Mouse (Mus musculus): Measurements from ENCODE around the gene Mob1b.

Mob1b gene

DNA sequence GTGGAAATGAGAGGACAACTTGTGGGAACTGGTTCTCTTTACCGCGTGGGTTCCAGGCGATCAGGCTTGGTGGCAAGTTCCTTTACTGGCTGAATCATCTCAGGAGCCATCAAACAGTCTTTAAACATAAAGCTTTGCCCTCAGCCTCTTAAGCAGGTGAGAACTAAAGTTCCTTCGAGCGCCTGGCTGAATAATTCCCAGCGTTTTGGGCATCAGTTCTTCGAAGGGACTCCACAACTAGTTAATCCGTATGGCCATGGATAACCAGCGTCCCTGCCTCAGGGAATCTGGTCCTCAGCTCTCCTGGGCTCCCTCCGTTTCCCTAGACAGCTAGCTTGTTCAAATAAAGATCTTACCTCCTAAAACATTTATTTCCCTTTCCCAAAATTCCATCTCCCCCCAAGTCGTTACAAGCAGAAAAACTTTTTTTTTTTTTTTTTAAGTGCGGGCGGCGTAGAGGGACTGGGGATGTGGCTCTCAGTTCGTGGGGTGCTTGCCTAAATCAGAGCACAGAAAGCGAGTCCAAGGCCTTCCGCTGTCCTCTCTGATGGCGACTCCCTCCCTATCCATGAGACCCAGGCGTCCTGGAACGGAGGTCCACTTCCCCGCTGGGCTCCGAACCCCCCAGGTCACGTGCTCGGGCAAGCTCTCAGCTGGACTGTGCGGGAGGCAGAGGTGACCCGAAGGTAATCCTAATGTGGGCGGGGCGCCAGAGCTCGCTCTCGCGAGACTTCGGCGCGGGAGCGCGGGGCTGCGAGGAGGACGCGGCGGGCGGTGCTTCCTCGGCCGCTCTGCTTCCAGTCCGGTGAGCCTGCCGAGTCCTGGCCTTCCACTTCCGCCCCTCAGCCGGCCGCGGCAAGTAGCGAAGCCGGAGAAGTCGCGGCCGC lies at the start of gene Mob1b:
TSS of gene Mob1b (plus strand) at position 740 of the 887 bp plus-strand sequence.
- Histone ChIP-seq H3K36me3 (ENCODE audit: control insufficient read depth, insufficient read depth, low read length, poor library complexity, severe bottlenecking) (no peaks in the 10 kb centered on the region), H3K27me3 (ENCODE audit: control insufficient read depth, insufficient read depth, low read length, poor library complexity, severe bottlenecking) (no peaks in the 10 kb centered on the region)
- DNase-seq (ENCODE audit: low read depth, low spot score): peak; percentile 95

DNA sequence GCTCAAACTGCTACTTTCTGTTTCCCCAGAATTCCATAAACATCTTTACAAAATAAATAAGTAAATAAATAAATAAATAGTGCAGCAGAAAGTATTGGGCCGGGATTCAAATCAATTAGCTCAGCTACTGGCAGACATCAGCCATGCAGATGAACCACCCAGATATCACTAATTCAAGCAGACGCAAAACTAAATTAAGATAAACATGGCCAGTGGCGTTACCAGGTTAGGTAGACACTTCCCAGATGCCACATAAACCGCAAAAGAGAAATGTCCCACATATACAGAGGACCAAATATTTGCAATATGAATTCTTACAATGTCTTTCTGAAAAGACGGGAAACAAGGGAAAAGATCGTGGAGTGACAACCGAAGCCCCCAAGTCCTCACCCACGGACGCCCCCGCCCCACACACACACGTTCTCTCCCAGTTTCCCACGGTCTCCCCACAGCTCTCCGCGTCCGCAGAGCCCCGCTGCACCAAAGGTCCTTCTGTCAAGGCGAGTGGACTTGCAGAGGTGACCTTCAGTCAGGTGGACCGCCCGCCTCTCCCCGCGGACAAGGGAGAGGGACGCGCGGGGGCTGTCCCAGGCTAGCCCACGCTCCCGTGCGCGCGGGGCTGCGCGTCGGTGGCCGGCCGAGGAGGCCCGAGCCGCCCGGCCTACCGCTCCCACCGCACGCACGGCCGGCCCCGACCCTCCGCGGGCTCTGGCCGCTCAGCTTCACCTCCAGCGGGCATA lies 45.8 kb upstream of the Mob1b start:
- DNase-seq (ENCODE audit: low read depth, low spot score): peak; percentile 9
- H3K36me3 ChIP-seq (ENCODE audit: control insufficient read depth, insufficient read depth, low read length, poor library complexity, severe bottlenecking): 0 out of 2 replicates have a peak, but pooled peaks cover 5% of the 10 kb centered on the region
- H3K27me3 ChIP-seq (ENCODE audit: control insufficient read depth, insufficient read depth, low read length, poor library complexity, severe bottlenecking): no peaks in the 10 kb centered on the region

DNA sequence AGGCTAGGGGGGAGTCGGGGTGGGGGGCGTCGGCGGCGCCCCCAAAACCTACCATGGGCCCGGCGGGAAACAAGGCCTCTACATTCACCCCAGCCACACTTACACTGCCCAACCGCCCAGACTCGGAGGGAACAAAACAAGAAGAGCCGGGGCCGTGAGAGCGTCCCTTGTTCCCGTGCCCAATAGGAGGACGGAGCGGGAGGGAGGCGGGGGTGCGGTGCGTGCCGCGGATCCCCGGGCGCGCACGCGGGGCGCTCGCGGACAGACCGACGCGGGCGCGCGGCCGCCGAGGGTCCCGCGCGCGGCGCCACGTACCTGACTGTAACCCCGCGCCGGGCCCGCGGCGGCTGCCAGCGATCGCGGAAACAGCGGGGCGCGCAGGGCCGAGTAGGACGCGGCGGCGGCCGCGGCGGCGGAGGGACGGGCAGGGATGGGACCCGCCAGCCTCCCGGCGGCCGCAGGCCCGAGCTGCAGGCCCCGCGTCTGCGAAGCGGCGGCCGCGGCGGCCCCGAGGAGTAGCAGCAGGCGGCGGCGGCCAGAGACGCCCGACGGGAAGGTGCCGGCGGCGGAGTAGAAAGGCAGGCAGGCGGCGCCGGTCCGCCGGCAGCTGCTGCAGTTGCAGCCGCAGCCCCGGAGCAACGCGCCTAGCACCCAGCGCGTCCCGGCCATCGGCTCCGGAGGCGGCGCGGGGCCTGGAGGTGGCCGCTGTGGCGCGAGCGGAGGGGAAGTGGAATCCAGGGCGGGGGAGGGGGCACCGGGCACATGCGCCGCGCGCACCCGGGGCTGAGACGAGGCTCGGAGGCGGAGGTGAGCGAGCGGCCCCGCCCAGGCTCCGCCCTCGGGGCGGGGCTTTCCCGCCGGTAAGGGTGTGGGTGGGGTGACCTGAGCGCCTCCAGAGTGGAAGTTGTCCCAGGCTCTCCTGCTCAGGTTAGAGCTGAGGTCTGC lies 44.9 kb upstream of the Mob1b start, which contains the start of gene Grsf1:
TSS of gene Grsf1 (minus strand) at position 729 of the 945 bp plus-strand sequence.
- H3K27me3 ChIP-seq (ENCODE audit: control insufficient read depth, insufficient read depth, low read length, poor library complexity, severe bottlenecking): no peaks in the 10 kb centered on the region
- peak; percentile 91 for DNase-seq (ENCODE audit: low read depth, low spot score)
- 0 out of 2 replicates have a peak, but pooled peaks cover 5% of the 10 kb centered on the region for H3K36me3 ChIP-seq (ENCODE audit: control insufficient read depth, insufficient read depth, low read length, poor library complexity, severe bottlenecking)

DNA sequence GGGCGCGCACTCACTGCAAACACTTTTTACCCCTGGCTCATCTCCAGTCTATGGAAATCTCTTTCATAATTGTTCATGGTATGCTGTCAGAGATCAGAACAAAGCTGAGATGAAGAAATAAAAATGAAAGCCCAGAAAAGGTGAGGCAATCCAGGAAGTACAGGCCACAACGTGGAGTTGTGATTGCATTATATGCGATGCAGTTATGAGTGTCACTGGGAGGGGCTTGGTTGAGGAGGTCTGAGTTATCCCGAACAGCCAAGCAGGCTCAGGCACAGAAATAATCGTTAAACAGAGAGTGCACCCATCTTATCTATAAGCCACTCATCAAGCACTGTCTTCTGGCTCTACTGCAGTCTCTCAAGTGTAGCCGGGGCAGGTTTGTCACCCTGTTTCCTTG lies 41.7 kb upstream of the Mob1b start:
- Histone ChIP-seq H3K27me3 (ENCODE audit: control insufficient read depth, insufficient read depth, low read length, poor library complexity, severe bottlenecking) (no peaks in the 10 kb centered on the region), H3K36me3 (ENCODE audit: control insufficient read depth, insufficient read depth, low read length, poor library complexity, severe bottlenecking) (no peaks in the 10 kb centered on the region)
- DNase-seq (ENCODE audit: low read depth, low spot score): no peak

DNA sequence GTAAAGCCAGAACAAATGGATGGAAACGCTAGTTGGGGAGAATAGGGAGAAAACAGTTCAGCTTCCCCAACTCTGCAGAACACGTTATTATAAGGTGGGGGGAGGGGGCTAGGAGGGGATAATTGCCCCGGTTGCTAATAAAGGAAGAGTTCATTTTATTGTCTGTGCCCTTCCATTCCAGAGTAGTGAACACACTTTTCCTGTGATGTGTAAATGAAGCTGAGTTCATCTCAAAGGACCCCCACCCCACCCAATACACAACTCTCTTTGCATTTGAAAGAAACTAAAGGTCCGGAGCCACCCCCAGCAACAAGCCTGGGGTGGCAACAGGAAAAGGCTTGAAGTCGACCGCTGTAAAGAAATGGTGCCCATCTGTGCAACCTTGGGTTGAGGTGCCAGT lies 41.3 kb upstream of the Mob1b start:
- Histone ChIP-seq H3K36me3 (ENCODE audit: control insufficient read depth, insufficient read depth, low read length, poor library complexity, severe bottlenecking) (no peaks in the 10 kb centered on the region), H3K27me3 (ENCODE audit: control insufficient read depth, insufficient read depth, low read length, poor library complexity, severe bottlenecking) (no peaks in the 10 kb centered on the region)
- DNase-seq (ENCODE audit: low read depth, low spot score): no peak

DNA sequence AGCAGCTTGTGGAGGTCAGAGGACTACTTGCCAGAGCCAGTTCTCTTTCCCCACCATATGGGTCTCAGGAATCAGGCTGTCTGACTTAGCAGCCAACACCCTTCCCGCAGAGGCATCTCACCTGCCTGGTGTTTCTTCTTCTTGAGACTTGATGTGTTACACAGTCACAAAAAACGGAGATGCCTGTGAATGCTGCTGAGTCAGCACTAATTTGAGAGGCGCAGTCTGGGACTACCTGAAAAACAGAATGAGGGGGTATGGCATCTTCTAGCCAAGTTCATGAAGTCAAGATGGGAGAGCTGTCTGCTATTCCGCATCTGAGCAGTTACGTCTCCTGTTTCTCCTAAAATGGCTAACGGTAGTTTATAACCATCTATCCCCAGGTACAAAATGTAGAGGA lies 40.1 kb upstream of the Mob1b start:
- DNase-seq (ENCODE audit: low read depth, low spot score): no peak
- H3K36me3 ChIP-seq (ENCODE audit: control insufficient read depth, insufficient read depth, low read length, poor library complexity, severe bottlenecking): no peaks in the 10 kb centered on the region
- no peaks in the 10 kb centered on the region for H3K27me3 ChIP-seq (ENCODE audit: control insufficient read depth, insufficient read depth, low read length, poor library complexity, severe bottlenecking)

DNA sequence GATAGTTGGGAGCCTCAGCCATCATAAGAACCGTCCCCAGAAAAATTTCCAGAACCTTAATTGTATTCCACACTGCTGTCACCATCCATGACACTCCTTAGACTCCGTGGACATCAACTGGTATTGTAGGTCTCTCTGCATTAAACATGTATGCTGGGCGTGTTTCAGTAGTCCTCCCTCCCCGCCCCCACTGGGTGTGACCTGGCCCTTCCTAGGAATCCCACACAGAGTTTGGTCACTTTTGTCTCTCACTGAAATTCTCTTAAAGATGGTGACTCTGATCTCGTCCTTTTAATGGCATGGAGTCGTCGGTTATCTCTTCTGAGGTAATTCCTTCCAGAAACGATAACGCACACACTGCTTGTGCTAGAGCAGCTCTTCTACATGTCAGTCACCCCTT lies 36.9 kb upstream of the Mob1b start:
- Histone ChIP-seq H3K36me3 (ENCODE audit: control insufficient read depth, insufficient read depth, low read length, poor library complexity, severe bottlenecking) (no peaks in the 10 kb centered on the region), H3K27me3 (ENCODE audit: control insufficient read depth, insufficient read depth, low read length, poor library complexity, severe bottlenecking) (no peaks in the 10 kb centered on the region)
- DNase-seq (ENCODE audit: low read depth, low spot score): no peak

DNA sequence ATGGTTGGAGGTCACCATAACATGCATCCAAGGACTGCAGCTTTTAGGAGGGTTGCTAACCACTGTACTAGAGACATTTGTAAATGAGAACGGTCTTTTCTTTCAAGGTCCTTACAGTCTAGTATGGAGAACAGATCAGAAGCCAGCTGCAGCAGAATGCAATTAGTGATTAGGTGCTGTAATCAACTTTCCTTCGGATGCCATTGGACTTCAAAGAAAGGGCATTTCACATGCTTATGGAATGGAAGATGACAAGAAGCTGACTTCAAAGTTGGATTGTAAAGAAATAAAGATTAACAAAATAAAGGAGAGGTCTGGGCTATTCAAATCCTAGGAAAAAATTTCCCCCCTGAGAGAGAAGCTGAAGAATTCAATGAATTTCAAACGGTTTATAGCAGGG lies 36.4 kb upstream of the Mob1b start:
- H3K27me3 ChIP-seq (ENCODE audit: control insufficient read depth, insufficient read depth, low read length, poor library complexity, severe bottlenecking): no peaks in the 10 kb centered on the region
- no peak for DNase-seq (ENCODE audit: low read depth, low spot score)
- H3K36me3 ChIP-seq (ENCODE audit: control insufficient read depth, insufficient read depth, low read length, poor library complexity, severe bottlenecking): no peaks in the 10 kb centered on the region

DNA sequence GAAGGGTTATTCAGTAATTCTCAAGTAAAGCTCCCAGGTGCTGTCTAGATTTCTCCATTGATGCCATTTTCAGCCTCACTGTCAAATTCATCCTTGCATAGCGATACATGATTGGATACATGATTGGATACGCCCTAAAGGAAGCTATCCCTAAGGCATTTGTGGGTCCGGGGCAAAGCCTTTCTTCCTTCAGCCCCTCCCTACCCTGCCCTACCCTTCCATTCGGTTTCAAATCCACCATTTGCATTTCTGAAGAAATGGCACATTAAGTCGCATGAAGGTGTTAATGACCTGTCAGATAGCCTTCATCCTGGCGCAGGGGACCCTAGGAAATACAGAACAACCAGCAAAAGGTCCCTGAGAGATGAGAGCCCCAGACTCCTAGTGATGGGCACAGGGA lies 35.3 kb upstream of the Mob1b start:
- DNase-seq (ENCODE audit: low read depth, low spot score): no peak
- H3K27me3 ChIP-seq (ENCODE audit: control insufficient read depth, insufficient read depth, low read length, poor library complexity, severe bottlenecking): no peaks in the 10 kb centered on the region
- H3K36me3 ChIP-seq (ENCODE audit: control insufficient read depth, insufficient read depth, low read length, poor library complexity, severe bottlenecking): no peaks in the 10 kb centered on the region

DNA sequence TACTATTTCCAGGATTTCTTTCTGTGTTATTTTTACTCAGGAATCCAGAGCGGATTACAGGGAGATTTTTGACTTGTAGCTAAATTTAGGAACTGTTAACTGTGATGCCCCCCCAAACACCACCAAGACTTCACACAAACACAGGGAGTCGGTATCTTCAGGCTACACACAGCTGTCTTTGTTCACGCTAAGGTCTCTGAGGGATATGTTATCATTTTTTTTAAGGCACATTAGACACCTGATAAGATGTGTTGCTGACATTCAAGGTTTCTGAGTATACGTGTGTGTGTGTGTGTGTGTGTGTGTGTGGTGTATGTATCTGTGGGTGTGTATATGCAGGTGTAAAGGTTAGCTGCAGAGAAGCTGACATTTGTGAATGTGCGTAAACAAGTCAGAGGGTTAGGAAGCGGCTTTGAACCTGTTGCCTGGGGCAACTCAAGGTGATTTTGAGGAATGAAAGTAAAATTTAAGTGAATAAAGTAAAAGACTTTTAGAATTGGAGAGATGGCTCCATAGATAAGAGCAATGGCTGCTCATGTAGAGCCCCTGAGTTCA lies 34.8 kb upstream of the Mob1b start:
- DNase-seq (ENCODE audit: low read depth, low spot score): no peak
- H3K27me3 ChIP-seq (ENCODE audit: control insufficient read depth, insufficient read depth, low read length, poor library complexity, severe bottlenecking): no peaks in the 10 kb centered on the region
- H3K36me3 ChIP-seq (ENCODE audit: control insufficient read depth, insufficient read depth, low read length, poor library complexity, severe bottlenecking): no peaks in the 10 kb centered on the region

DNA sequence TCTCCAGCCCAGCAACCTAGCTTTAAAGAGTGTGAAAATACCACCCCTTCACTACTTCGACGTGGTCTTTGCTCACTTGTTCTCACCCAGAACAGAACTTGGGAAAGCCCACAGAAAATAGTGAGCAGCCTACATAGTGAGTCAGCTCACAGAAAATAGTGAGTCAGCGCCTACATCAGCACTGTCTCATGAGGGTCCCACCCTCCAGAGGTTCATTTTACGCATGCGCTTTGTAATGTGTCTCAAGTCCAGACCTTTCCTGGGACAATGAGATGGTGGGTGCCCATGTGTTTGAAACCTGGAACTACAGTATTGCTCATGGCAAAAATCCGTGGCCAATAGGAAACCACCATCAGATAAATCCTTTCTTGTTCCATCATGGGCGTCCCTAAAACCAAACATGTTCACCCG lies 32.7 kb upstream of the Mob1b start:
- Histone ChIP-seq H3K27me3 (ENCODE audit: control insufficient read depth, insufficient read depth, low read length, poor library complexity, severe bottlenecking) (no peaks in the 10 kb centered on the region), H3K36me3 (ENCODE audit: control insufficient read depth, insufficient read depth, low read length, poor library complexity, severe bottlenecking) (no peaks in the 10 kb centered on the region)
- no peak for DNase-seq (ENCODE audit: low read depth, low spot score)

DNA sequence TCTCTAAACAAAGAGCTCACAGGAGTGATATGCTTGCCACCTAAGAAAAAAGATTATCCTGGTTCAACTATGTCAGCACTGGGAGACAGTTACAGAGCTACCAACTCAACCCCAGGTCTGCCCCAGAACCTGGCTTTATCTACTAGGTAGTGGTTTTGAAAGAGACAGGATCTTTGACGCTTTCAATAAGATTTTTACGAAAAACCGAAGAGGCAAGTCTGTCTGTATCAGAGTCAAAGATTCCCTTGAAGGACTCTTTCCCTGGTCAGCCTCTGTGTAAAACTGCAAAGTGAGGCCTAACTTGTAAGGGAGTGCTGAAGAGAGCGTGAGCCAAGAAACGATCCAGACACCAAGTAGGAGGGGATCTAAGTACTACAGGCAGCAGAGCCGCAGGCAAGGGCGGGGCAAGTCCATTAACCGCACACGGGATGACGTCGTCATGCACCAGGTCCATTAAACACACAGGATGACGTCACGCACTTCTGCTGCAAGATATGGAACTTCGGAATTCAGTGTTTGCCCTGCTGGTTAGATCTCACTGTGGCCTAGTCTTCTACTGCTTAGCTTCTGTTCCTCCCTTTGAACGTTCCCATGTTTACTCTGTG lies 32.0 kb upstream of the Mob1b start:
- peak; percentile 3 for DNase-seq (ENCODE audit: low read depth, low spot score)
- H3K27me3 ChIP-seq (ENCODE audit: control insufficient read depth, insufficient read depth, low read length, poor library complexity, severe bottlenecking): no peaks in the 10 kb centered on the region

DNA sequence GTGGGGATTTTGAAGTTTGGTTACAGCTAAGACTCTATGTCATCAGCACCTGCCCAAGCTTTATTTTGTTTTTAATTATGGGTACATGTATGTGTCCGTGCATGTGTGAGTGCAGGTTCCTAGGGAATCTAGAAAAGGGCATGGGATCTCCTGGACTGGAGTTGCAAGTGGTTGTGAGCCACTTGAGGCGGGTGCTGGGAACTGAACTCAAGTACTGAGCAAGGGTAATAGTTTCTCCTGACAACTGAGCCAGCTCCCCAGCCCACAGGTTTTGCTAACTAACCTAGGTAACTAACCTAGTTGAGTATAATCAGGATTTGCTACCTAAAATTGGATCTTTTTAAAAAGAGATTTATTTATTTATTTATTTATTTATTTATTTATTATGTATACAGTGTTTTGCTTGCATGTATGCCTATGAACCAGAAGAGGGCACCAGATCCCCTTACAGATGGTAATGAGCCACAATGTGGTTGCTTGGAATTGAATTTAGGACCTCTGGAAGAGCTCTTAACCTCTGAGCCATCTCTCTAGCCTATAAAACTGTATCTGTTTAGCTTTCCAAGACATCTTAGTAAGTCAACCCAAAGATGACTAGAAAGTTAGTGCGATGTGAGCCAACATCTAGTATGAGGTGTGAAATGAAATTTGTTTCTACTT lies 31.2 kb upstream of the Mob1b start:
- Histone ChIP-seq H3K27me3 (ENCODE audit: control insufficient read depth, insufficient read depth, low read length, poor library complexity, severe bottlenecking) (no peaks in the 10 kb centered on the region), H3K36me3 (ENCODE audit: control insufficient read depth, insufficient read depth, low read length, poor library complexity, severe bottlenecking) (no peaks in the 10 kb centered on the region)
- peak; percentile 63 for DNase-seq (ENCODE audit: low read depth, low spot score)

More for the DNA sequence above, 32.0 kb upstream of the Mob1b start:
- no peaks in the 10 kb centered on the region for H3K36me3 ChIP-seq (ENCODE audit: control insufficient read depth, insufficient read depth, low read length, poor library complexity, severe bottlenecking)
